Mouse (Mus musculus) hindlimb bud, embryonic 11.5 days (tissue): ENCODE results near the gene Pnpo.

Experiments
- DNase-seq: peaks from one replicate; pipeline ENCODE4 v3.0.0-alpha.2; 2012; ENCODE audit warnings: low read depth, low spot score; ENCODE audit errors: extremely low spot score

Gene Pnpo

GRCm38 (mm10) chr11:96938426-96938800 is 5.4 kb downstream of the Pnpo start:
- no peak for DNase-seq

DNA sequence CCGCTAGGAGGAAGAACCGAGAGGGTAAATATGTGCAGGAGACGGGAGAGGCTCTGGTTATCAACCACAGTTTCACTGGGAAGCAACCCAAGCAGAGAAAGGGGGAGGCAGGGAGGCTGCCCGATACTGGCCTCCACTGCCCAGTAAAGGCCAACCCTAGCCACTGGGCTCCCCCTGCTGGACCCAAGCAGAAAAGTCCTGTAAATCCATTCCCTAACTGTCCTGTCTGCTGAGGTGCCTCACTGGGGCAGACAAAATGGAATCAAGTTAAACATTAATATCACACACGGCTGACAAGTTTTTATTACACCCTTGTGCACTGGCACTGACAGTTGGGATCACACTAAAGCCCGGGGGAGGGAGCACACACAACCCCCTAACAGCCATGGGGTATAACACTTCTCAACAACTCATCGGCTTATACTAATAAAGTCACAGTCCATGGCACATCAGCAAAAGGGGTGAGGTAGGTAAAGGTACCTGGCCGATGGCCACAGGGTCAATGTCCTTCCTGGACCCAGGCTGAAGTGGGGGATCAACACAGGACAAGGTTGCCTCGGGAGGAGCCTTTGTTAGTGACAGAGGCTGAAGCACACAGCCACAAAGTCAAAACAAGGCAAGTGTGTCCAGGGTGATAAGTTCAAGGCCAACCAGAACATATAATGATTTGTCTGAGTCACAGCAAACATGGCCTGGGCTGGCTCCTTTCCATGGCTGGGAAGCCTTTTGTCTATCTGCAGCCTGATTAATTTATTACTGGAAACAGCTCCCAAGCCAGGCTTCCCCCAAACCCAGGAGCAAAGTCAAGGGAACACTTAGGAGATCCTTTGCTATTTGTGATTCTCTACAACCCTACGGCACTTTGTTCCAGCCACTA is 6.0 kb downstream of the Pnpo start:
- no peak for DNase-seq

DNA sequence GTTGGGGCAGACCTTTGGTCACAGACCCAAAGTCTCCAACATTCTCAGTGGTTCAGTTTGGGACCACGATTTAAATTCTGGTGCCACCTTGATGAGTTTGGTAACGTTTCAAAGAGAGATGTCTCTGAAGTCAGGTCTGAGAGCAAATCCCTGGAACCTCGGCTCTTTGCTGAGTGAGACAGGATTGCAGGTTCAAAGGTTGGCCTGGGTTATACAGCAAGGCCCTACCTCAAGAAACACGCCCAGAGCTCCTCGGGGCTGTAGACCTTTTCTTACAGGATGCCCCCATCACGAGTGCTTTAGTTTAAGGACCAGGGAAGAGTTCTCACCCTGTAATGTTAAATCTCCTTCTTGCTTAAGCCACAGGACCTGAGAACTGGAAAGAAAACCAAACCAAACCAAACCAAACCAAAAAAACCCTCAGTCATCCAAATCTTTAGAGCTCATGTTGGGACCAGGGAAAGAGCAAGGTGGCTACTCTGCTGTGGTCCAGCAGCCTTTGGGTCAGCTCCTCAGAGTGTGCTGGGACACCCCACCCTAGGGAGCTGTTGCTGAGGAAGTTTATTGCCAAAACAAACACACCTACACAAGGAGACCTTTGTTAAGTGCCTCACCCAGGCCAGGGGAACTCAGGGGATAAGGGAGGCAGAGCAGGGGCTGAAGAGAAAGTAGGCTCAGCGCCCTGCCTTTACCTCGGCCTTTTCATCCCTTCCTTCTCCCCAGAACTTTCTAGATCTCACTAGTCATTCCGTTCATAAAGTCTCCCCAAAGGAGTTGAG is 7.7 kb downstream of the Pnpo start:
- DNase-seq: no peak

- no peak for DNase-seq
Observed at GRCm38 (mm10) chr11:96934921-96935356, 8.8 kb downstream of the Pnpo start.

GRCm38 (mm10) chr11:96933562-96934276 is 10.1 kb downstream of the Pnpo start:
- no peak for DNase-seq

DNA sequence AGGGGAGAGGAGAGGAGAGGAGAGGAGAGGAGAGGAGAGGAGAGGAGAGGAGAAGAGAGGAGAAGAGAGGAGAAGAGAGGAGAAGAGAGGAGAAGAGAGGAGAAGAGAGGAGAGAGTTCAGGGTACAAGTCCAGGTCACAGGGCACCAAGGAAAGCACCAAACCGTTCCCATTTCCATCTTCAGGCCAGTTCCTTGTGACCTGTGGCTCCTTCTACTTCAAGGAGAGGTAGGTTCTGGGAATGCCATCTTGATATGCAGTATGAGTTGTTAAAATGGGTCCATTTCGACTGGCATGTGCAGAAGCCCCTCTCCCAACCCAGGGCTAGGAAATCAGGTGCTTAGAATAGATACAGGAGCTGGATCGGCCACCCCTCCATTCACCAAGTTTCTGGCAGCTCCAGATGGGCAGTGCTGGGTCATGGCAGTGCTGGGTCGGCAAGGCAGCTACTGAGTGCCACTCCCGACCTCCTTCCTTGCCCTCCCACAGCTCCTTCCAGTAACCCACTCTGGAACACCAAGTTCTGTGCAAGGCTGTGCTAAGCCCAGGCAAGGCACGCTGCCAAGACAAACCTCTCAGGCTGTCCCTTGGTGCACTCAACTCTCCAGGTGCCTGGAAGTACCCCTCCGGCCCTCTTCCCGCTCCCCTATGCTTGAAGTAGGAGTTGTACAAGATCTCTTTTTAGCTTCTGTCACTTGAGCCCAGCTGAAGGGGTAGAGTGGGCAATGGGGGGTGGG is 12.3 kb downstream of the Pnpo start:
- DNase-seq: no peak

DNA sequence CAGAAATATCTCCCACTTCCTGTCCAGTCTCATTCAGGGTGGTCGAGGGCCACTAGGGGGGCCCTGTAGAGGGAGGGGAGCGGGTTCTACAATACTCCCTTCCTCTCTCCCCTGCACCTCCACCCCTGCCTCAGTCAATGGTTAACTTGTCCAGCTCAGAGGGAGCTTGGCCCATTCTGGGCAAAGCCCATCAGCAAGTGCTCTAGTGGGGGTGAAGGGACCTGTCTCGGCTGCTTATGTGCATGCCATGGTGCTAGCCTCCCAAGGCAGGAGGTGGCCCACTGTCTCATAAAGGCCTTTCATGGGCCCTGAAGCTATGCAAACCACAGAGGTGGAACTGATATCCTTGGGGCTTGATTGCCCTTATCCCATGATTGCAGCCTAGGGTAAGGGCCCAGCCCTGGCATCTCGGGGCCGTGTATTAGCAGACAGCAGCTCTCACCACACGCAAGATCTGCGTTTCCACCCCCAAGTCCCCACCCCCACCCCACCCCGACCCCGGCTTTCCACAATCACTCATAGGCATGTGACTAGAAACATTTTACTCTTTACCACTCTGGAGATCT is 13.9 kb downstream of the Pnpo start:
- no peak for DNase-seq

GRCm38 (mm10) chr11:96929096-96929765 is 14.6 kb downstream of the Pnpo start:
- no peak for DNase-seq

DNA sequence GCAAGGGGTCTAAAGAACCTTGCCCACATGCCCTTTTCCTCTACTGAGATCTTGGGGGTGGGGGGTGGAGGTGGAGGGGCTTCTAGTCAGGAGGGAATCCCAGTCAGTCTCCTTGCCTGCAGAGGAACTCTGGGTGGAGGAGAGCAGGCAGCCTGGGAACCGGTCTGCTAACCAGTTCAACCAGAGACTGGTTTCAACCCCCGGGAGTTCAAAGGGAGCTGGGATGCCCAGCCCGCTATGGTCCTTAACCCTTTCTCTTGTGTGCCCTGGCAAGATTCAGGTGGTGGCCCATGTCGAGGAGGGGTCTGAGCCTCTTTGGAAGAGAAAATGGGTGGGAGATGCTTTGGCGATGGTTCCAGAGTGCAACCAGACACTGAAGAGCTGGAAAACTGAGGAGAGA is 15.1 kb downstream of the Pnpo start:
- no peak for DNase-seq

- DNase-seq: no peak
Observed at GRCm38 (mm10) chr11:96928088-96928487, 15.7 kb downstream of the Pnpo start, which contains the start of gene Prr15l. Prr15l (plus strand) TSS chr11:96928104.

- no peak for DNase-seq
Observed at GRCm38 (mm10) chr11:96926587-96926986, 17.2 kb downstream of the Pnpo start.

DNA sequence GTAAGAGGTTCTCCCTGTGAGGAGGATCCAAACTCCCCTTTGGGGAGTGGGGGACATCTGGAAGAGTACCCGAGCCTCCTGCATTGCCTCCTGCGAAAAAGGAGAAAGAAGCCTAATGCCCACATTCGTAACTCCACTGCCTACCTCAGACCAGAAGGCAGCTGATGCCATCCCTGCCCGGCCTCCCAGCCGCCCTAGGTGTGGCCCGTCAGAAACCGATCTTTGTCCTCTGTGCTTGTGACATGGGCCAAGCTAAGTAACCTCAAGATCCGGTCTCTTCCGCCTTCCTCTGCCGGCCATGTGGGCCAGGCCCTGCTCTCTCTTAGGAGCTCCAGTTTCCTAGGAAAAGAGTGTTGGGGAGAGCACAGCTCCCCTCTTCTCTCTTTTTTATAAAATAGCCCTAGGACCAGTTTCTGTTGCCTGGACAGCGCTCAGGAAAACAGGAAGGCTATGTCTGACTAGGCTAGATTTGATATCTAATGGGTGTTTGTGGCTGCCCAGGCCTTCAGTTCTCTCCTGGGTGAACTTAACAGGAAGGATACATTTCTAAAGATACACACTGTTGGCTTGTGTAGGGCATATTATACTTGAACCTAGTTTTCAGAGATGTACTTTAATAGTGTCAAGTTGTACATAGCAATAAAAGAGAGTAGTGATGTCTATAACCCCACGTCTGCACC is 18.2 kb downstream of the Pnpo start:
- no peak for DNase-seq

DNA sequence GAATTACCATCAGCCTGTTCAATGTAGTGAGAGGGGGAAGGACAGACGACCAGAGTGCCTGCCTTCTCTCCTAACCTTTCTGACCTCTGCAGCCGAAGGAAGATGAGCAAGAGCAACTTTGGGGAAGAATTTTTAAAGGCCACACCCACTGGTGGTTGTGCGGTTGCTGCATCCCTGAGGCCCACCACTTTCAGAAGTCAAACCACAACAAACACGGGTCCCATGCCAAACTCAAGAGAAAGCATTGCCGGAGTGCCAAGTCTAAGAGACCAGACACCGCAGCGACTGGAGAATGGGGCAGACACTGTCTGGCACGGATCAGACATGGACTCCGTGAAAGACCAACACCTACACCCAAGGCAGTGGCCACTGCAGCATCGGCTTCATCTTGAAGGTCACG is 18.9 kb downstream of the Pnpo start:
- no peak for DNase-seq

DNA sequence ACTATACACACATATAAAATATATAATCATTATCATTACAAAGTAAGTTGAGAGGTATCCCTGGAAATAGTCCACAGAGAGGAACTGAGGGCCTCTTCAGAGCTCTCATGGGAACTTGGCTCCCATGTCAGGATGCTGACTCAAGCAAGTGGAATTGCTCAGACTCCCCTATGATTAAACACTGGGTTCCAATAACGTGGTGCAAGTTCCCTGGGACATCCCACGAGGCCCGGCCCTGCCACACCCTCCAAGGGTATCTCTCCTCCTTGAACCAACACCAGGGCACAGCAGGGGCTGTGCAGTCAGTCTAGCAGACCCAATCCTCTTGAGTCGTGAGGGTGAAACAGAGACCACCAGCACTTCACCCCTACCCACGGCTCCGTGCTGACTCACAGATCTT is 24.8 kb downstream of the Pnpo start:
- no peak for DNase-seq

GRCm38 (mm10) chr11:96917415-96917814 is 26.4 kb downstream of the Pnpo start:
- no peak for DNase-seq

DNA sequence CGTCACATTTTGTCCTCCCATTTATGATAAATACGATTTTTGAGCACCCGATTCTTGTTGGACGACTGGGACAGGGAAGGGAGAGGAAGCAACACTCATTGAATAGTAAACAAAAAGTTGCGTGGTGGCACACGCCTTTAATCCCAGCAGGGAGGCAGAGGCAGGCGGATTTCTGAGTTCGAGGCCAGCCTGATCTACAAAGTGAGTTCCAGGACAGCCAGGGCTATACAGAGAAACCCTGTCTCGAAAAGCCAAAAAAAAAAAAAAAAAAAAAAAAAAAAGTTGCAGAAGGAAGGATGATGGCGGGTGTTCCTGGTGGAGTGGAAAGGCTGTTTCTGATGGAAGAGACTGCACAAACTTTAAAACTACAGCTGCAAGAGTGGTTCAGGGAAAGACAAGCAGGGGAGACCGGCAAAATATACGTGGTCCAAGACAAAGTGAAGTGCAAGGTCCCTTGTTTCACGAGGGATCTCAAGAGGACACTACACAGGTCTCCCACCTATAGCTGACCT is 26.8 kb downstream of the Pnpo start:
- no peak for DNase-seq

DNA sequence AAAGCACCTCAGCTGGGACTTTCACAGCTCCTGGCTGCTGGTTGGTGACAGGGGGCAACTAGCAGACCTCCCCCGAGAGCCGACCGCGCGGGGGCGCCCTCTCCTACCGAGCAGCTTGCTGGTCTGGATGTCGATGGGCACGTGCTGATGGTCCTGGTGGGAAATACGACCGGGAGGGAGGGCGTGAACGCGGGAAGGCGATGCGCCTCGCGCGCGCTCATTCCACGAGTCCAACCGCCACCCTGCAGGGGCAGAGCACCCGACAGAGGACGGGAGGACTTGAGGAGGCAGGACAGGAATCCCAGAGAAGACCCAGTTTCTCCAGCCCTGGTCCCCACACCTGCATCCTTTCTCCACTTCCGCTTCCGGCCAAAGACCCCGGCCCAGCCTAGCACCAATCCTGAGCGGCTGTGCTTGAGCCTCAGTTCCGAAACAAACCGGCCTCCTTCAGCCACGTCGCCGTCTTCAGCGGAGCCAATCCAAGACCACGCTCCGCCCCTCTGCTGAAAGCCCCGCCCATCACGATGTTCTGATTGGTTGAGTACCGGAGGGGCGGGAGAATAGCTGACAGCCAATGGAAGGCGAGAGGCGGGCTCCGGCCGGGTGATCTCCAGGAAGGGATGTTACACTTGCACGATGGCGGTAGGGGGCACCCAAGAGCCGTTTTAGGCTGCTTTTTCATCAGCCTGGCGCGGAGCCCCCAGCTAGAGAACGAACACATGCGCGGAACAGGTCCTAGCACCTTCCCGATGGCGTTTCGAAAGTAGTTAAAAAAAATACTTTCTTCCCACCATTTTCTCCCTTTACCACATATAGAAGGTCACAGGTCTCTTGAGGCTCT is 27.5 kb downstream of the Pnpo start, which contains the start of gene Cdk5rap3:
Gene Cdk5rap3, minus strand, starts transcription at position 453 of the 841 bp plus-strand sequence.
- DNase-seq: peak; percentile 95

- no peak for DNase-seq
Observed at GRCm38 (mm10) chr11:96912682-96913081, 31.1 kb downstream of the Pnpo start.
